Mouse (Mus musculus) hindlimb bud, embryonic 11.5 days (tissue): ENCODE results near the gene St3gal2.
"Not testable (repeated sequence)": the region's sequence is repeated elsewhere in the genome, so short reads cannot be mapped to it uniquely, and the experiment has no call there.

Experiments used
- DNase-seq: peaks from one replicate; pipeline ENCODE4 v3.0.0-alpha.2; 2012; ENCODE audit warnings: low read depth, low spot score; ENCODE audit errors: extremely low spot score

The St3gal2 gene

DNA sequence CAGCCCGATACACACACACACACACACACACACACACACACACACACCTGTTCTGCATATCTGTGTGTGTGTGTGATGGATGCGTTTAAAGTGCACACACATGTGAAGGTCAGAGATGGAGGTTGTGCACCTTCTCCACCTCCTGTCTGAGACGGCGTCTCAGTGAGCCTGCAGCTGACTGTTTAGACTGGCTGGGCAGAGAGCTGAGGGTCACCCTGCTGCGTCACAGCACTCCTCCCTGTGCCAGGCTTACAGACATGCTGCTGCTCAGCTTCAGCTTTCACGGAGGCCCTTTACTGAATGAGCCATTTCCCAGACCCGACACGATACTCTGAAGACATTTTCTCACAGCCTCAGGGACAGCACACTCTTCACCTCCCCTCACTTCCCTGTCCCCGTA is 70.3 kb downstream of the St3gal2 start:
- no peak for DNase-seq

DNA sequence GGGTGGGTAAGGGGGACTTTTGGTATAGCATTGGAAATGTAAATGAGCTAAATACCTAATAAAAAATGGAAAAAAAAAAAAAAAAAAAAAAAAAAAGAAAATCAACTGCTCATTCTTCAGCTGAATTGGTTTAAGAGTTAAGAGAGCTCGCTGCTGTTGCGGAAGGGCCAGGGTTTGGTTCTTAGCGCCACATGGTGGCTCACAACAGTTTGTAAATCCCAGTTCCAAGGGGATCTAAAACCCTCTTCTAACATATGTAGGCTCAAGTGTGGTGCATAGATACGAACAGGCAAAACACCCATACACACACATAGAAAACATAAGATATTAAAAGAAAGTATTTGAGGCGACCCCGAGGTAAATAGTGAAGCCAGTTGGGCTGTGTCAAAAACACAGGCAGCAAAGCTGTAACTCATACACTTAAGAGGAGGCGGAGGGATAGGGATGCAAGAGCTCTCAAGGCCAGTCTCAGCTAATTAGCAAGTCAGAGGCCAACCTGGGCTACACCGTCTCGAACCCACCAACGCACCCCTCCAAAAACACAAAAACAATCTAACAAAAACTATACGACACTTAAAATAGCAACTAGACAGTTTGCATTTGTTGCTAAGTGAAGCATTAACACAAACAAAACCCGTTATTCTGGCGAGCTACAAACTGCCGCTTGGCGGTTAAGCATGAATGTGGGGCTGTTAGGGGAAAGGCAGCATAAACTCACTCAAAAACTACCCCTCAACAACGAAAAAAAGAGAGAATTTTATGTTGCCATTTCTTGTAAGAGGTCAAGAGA is 77.1 kb downstream of the St3gal2 start:
- no peak for DNase-seq

DNA sequence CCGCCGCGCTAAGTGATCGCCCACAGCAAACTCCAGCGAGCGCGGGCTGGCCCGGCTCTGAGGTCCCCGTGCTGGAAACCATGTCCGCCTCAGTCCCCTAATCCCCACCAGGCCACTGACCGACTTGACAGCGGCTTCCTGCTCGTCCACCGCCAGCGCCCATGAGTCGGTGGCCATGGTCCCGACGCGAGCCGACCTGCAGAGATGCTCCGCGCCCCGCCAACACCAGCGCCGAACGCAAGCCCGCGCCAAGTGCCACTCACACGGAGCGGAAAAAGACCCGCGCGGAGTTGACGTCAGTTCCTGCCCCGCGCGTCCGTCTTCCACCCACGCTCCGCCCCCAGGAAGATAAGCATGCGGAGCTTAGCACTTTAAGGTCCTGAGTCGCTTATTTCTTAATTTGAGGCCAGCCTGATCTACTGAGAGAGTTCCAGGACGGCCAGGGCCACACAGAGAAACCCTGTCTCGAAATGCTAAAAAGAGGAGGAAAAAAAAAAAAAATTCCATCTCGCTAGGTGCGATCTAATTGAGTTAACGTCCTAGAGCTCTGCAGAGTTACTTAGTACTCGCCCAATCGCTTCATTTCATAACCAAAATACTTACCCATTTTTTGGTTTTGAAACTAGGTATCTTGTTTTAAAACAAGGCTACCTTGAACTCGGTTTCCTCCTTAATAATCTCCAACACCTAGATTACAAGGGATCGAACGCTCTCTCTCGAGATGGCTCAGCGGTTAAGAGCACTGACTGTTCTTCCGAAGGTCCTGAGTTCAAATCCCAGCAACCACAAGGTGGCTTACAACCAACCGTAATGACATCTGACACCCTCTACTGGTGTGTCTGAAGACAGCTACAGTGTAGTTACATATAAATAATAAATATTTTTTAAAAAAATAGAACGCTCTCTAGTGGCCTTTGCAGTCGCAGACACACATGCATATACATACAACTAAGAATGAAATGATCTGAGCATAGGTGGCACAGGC is 78.1 kb downstream of the St3gal2 start, which contains the start of gene Ddx19a:
TSS of gene Ddx19a (minus strand) at position 254 of the 985 bp plus-strand sequence.
- peak; percentile 57 for DNase-seq

DNA sequence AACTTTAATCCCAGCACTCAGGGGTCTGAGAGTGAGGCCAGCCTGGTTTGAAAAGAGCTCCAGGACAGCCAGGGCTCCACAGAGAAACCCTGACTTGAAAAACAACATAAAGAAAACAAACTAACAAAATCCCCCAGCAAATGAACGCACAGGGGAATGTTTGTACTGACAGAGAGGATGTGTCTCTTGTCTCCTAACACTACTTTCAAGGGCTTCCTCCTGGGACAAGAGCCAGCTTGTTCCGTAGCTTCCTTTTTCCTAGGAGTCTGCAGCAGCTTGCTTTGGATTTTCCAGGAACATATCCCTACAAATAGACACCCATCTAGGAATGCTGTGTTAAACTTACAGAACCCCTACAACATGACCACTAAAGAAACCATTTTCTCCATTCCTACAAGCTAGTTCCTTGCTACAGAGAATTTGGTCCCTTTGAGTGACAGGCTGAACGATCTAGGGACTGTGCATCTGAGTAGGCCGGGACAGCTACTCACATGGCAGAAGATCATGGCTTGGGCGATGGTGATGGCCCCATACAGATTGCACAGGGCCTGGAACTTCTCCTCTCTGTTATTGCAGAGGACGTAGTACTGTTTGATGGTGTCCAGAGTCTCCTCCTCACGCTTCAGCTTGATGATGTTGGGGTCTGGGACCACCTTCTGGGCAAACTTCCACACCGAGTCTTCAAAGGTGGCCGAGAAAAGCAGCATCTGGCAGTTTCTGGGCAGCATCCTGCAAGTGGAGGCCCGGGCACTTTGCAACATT is 90.7 kb downstream of the St3gal2 start:
- not testable (repeated sequence) for DNase-seq
